Mouse (Mus musculus) spleen, adult 2 months (tissue): ENCODE data around the gene Nfkb1.

Experiments used
- CTCF ChIP-seq: fragments of 200-500 bp; IDR thresholded peaks from 2 replicates; pipeline ENCODE4 v1.5.1; 2011; ENCODE audit warnings: mild to moderate bottlenecking, inconsistent platforms; ENCODE audit not compliant: insufficient read depth, insufficient read length, insufficient replicate concordance; ENCODE audit errors: extremely low read depth
- POLR2A ChIP-seq: fragments of 200-500 bp; IDR thresholded peaks from 2 replicates; pipeline ENCODE4 v1.6.1; 2011; ENCODE audit warnings: low read depth, low read length, inconsistent platforms

DNA sequence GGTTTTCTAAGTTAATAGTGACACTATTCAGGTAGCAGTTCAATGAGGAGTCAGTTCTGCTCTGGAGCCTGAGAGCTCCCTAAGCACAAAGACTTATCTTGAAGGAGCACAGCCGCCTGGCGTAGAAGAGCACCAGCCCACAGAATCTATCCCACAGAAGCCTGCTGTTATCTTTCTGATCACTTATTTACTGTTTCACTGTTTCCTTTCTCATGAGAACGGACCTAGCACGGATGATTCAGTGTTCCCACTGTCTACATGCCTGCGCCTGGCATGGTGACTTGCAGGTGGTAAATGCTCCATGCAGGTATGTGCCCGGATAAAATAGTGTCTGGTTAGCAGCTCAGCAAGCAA lies 27.8 kb upstream of the Nfkb1 start:
- TF ChIP-seq CTCF = no peak
- TF ChIP-seq POLR2A = no peak
